Mouse (Mus musculus) adipocyte (in vitro differentiated cells): ENCODE measurements around the gene Pfn3.
"Not testable (repeated sequence)": the region's sequence is repeated elsewhere in the genome, so short reads cannot be mapped to it uniquely, and the experiment has no call there.

Experiments
- DNase-seq: peaks from one replicate; pipeline ENCODE4 v3.0.0-alpha.2; 2016; ENCODE audit warnings: low spot score

The Pfn3 gene

DNA sequence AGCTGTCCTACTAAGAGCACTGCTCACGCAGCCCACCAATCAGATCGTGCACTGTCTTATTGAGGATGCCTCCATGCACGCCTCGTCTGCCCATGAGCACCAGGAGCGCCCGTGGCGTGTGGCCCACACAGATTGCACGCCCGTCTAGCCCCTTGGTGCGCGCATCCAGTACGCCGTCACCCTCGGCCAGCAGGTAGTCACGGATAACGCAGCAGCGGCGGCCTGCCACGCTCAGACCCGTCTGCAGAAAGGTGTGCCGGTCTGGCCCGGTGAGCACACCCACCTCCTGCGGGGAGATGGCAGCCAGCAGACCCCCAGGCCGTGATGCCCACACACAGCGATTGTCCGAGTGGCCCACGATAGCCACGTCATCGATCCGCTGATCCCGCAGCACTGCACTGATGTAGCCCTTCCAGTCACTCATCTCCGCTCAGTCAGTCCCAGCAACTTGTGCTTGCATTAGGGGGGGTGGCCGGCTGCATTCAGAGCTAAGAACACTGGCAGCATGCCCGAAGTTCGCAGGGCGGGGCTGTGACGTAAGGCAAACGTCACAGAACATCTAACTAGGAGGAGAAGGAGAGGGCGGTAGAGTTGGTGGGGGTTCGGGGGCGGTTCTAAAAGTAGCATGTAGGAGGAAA is at the start of gene Pfn3:
Pfn3 (minus strand) TSS at position 490 of the 638 bp plus-strand sequence.
- DNase-seq = no peak

DNA sequence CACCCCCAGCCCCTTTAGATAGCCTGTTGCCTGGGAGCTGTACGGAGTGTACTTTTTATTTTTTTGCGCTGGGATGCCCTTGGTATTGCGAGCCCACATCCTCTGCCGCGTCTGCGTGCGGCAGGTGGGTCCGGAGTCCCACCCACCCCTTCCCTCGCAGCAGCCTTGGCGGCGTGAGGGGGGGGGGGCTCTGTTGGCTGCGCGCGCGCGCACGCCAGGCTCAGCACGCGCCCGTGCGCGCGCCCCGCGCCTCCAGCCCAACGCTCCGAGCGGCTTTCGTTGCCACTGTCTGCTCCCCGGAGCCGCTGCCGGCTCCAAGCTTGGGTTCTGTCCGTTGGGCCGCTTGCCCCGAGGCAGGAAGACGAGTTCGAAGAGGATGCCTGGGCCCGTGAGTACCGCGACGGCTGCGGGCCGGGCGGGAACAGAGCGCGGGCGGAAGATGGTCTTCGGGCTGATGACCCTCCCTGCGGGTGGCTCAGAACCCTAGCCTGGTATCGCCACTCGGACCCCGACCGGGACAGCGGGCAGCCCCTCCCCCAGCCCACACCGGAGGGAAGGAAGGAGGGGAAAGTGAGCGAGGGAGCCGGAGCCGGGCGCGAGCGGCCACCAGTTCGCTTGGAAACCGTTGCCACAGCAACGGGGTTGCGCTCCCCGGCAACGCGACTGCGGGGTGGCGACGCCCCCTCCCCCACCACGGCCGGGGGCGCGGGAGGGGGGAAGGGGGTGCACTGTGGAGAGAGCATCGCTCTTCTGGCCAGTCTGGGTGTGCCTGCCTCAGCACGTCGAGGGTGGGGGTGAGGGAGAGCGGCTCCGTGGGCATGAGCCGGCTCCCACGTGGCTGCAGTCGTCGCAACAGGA is 49.2 kb upstream of the Pfn3 start, which contains the start of gene Prr7:
Prr7 (plus strand) TSS at position 241 of the 858 bp plus-strand sequence.
- no peak for DNase-seq

GRCm38 (mm10) chr13:55463399-55464026 is 48.5 kb upstream of the Pfn3 start:
- DNase-seq = peak; percentile 62

GRCm38 (mm10) chr13:55462965-55463364 is 47.9 kb upstream of the Pfn3 start:
- DNase-seq = no peak

DNA sequence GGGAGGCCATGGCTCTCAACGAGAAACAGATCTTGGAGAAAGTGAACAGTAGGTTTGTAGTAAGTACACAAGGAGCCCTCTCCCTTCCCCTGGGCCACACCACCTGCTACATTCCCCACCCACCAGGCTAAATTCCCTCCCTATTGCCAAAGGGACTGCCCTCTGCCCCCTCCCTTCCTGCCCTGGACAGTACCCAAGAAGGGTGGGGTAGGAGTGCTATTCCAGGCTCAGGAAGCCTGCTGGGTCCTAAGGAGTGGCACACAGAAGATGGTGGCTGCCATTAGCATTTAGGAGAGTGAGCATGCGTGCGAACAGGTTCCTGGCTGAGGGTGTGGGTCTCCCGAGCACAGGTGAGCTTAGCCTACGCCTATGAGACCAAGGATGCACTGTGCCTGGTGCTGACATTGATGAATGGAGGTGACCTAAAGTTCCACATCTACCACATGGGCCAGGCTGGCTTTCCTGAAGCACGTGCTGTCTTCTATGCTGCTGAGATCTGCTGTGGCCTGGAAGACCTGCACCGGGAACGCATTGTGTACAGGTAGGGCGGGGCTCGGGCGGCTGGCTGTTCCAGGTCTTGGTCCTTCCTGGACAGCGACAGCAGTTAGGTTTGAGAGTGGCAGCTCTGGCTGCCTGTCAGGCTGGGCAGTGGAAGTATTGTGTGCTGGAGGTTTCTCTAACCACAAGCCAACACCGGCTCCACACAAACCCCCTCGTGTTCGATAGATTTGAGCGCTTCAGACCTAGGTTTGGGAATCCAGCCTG is 36.9 kb upstream of the Pfn3 start:
- peak; percentile 63 for DNase-seq

GRCm38 (mm10) chr13:55451296-55451695 is 36.3 kb upstream of the Pfn3 start:
- DNase-seq = no peak

GRCm38 (mm10) chr13:55450511-55450980 is 35.5 kb upstream of the Pfn3 start:
- DNase-seq = peak; percentile 94

DNA sequence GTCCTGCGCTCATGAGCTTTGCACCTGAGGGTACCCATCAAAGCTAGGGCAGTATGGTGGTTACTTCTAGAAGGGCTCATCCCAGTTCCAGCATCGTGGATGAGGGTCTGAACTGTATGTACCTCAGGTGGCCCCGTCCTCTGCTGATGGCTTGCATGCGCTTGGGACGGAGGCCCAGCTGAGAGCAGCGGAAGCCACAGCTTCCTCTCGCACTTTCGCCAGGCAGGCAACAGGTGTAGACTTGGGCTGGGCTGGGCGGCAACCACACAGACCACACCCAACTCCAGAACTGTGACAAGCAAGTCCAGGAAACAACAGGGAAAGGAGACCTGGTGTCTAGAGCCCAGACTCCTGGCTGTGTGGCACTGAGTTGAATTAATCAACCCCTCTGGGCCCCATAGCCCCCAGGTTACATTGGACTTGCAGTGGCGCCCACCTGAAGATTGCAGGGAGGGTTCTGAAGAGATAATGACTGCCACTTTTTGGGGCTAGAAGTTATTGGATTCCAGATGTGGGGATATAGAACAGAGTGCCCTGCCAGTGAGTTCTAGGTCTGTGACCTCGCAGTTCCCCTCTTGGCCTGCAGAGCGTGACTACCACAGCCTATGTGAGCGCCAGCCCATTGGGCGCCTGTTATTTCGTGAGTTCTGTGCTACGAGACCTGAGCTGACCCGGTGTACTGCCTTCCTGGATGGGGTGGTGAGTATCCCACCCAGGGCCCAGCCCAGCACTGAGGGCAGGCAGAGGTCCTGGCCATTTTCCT is 34.8 kb upstream of the Pfn3 start:
- DNase-seq = peak; percentile 46

DNA sequence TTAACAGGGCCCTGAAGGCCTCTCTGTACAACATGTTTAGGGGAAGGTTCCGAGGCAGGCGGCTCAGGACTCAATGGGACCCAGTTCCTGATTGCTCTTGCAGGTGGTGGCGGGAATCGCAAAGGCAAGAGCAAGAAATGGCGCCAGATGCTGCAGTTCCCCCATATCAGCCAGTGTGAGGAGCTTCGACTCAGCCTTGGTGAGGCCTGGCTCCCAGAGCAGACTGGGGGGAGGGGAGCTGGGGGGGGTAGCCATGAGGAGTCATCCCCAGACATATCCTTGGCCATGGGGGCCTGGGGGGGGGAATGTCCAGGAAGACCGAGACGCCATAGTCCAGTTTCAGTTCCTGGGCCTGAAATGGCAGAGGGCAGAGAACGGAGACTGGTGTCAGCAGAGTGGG is 34.2 kb upstream of the Pfn3 start:
- DNase-seq = no peak

- no peak for DNase-seq
These were observed 33.1 kb upstream of the Pfn3 start for GRCm38 (mm10) chr13:55448131-55448530.

GRCm38 (mm10) chr13:55447543-55447943 is 32.5 kb upstream of the Pfn3 start:
- DNase-seq = no peak

DNA sequence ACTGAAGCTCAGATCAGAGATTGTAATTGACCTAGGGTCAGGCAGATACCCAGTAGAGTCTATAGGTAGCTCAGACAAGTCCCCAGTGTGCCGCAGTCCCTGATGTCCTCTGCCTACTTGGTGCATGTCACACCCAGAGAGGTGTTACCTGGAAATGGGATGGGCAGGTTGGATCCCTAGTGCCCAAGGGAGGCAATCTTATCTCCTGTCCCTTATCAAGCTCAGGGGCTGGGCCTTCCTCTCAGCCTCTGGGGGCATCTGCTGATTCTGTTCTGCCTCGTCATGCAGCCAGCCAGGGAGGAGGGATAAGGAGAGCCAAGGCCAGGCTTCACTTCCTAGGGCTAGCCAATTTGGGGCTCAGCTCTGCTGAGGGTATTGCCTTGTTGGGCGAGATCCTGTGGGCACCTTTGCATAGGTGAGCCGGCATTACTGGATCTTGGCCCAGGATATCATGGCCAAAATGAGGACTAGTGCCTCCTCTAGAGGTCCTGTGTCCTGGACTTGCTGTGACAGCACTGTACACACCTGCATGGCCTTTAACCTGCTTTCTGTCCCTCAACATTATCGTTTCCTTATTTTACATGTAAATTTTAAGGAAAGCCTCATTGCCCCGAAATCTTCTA is 31.6 kb upstream of the Pfn3 start:
- DNase-seq = no peak

DNA sequence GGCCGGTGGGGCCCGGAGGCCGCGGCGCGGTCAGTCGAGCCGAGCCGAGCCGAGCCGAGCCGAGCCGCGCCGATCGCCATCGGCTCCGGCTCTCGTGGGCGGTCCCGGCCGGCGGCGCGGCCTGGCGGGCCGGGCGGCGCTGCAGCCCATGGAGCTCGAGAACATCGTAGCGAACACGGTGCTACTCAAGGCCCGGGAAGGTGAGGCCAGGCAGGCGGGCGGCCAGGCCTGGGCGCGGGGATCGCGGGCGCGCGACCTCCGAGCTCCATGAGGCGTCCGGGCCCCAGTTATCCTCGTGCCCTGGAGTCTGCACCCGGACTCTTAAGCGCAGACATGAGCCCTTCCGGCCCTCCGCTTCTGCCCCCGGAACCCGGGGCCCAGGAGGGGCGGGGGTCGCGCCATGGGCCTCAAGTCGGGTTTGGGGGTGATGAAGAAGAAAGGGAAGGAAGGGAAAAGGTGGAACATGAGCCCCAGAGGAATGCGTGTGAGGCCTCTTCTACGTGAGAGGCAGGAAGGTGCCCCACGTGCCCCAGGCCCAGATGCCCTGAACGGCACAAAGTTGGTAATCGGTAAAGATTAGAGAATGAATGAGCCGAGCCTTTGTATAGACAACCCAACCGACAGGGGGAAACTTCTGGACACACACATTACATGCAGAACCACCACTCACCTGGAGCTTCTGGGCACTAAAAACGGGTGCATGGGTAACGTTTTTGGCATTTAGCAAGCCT is 30.5 kb upstream of the Pfn3 start:
- DNase-seq = peak; percentile 42

DNA sequence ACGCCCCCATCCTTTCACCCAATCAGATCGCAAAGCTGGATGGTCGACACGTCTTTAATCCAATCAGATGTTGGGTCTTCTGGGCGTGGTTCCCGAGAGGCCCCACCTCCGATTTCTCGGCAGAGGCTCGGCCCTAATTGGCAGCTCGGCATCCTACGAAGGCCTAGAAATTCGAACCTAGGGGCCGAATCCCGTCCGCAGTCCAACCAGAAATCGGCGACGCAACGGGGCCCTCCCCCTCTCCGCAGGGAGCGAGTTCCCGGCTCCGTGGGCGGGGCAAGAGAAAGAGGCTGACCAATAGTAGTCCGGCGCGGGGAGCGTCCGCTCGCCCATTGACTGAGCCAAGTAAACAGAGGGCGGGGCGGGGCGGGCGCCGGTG is 29.9 kb upstream of the Pfn3 start, which contains the start of gene Grk6:
Grk6 (plus strand) TSS at position 136 of the 379 bp plus-strand sequence.
- peak; percentile 99 for DNase-seq

DNA sequence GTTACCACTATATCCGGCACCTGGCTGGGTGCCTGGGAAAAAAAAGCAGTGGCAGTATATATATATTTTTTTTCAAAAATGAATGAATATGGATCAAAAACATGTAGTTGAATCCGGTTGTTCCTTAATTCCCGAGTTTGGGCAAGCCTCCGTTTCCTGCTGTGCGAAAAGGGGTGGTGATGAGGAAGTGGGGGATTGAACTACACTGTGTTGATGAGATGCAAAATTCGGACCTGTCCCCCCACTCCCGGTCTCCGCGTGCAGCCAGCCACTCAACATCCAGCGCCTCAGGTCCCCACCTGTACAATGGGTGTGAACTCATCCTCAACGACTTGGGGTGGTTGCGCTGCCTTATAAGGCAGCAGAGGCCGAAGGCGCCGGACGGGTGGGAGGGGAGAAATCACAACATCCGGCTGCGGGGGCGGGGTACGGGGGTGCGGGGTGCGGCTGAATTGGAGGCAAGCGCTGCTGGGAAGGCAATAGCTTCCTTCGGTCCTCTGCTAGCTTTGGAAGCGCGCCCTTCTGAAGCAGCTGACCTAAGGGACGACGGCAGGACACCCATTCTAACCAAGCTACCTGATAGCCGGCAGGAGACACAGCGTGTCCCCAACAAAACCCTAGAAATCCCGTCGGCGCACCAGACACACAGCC is 29.4 kb upstream of the Pfn3 start:
- DNase-seq = no peak

GRCm38 (mm10) chr13:55443799-55444285 is 28.8 kb upstream of the Pfn3 start:
- no peak for DNase-seq

DNA sequence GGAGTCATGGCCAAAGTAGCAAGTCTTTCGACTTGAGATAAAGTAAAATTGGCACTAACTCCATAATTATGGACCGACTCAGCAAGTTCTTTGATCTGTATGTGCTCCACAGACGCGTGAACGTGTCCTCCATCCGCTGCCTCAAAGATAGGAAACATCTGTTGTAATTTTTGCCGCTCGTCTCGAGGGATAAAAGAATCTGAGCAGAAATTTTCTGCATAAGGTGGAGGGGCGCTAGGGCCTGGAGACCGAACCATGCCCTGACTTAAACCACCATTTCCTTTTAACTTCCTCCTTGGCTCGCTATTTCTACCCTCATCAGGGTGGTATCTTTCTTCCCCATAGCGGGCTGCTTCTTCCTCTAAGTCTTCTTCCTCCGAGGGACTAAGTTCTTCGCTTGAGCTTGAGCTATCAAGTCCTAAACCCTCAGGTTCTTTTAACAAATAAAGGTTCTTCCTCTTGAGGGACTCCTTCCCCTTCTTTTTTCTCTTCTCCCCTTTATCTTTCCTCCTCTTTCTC is 22.1 kb upstream of the Pfn3 start:
- not testable (repeated sequence) for DNase-seq

- DNase-seq = no peak
These were observed 17.1 kb upstream of the Pfn3 start for GRCm38 (mm10) chr13:55431889-55432685.
